Mouse (Mus musculus) heart, adult 2 months (tissue): ENCODE measurements around the gene Tango6.

Experiments used
- CTCF ChIP-seq: fragments of 200-600 bp; IDR thresholded peaks from 2 replicates; pipeline ENCODE4 v1.8.1; 2022; ENCODE audit warnings: antibody characterized with exemption, mild to moderate bottlenecking, moderate library complexity
- EP300 ChIP-seq: fragments of 200-500 bp; IDR thresholded peaks from 2 replicates; pipeline ENCODE4 v1.6.1; 2011; ENCODE audit warnings: low read depth, low read length, control low read depth; ENCODE audit not compliant: insufficient read depth
- POLR2A ChIP-seq: fragments of 200-500 bp; IDR thresholded peaks from 2 replicates; pipeline ENCODE4 v1.6.1; 2011; ENCODE audit warnings: mild to moderate bottlenecking, low read depth, low read length, control low read depth; ENCODE audit not compliant: insufficient read depth

DNA sequence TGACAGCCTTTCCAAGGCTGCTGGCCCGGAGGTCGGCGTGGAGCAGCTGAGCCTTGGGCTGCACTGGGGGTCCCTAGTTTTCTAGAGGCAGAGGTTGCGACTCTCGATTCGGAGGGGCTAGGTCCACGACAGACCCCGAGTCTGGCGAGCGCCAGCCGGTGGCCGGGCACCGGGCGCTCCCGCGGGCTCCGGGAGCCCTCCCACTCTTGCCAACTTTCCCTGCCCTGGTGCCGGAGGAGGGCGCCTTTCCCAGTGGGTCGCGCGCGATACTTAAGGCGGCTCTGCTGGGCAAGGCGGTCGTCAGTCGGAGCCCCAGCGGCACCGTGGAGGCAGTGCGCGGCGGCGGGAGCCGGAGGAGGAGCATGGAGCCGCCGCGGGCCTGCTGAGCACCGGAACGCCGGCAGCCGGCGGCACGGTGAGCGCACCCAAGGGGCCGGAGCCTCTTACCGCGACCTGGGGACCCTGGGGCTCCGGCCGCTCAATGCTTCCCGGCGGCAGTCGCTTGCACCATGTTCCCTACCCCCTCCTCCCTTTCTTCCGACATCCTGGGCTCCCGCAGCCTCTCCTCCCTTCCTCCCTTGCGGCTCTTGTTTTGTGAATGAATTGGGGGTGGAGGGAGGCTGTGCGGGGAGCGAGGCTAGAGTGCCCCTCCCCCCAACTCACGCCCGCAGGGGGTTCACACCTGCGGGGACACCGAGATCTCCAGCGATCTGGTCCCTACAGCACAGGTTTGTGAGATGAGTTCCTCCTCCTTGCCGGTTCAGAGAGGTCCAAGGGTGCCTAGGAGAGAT is 187.9 kb downstream of the Tango6 start:
- TF ChIP-seq CTCF (peak; percentile 66), POLR2A (0 out of 2 replicates have a peak, but pooled peaks have one; percentile 20), EP300 (0 out of 2 replicates have a peak, but pooled peaks have one; percentile 11)
